Mouse (Mus musculus): ENCODE measurements around the gene Gm49387. TPM values are rescaled to one million over a fixed set of nuclear protein-coding genes. Genes with fewer than 3 reads are reported as not detected.

Gene Gm49387
- polyA plus RNA-seq, 1 experiment: not detected

DNA sequence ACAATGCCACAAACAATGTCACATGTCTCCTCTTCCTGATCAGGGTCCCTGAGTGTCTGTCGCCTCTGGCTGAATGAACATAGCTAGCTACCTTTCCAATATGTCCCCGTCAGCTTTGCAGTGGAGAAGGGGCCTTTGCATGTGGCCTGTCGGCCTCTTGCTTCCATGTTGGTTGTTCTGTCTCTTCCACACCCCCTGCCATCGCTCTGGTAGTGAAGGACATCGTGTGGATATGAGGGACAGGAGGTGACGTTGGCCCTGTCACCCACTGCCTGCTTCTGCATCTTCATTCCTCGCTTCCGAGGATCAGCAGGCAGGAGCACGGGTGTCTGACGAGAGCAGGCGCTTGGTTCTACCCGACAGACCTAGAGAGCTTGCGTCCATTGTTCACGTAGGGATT lies 14.7 kb upstream of the Gm49387 start:
- TF ChIP-seq GATA1 (IDR thresholded peaks at IDR 0.05; ENCODE audit: borderline replicate concordance, low read length) (no peak), FLI1 (IDR thresholded peaks at IDR 0.05; ENCODE audit: low read length) (no peak)
- Histone ChIP-seq H3K9me3 (peaks cover 2% of the 10 kb centered on the region; the same call in 1 of the 2 replicates), H3K4me1 (peaks cover 94% of the 10 kb centered on the region), H3K4me3 (replicated peaks) (no peak overlapping the region), H3K36me3 (replicated peaks; ENCODE audit: low read length) (peaks cover 41% of the 10 kb centered on the region), H3K27me3 (replicated peaks) (no peaks in the 10 kb centered on the region)

DNA sequence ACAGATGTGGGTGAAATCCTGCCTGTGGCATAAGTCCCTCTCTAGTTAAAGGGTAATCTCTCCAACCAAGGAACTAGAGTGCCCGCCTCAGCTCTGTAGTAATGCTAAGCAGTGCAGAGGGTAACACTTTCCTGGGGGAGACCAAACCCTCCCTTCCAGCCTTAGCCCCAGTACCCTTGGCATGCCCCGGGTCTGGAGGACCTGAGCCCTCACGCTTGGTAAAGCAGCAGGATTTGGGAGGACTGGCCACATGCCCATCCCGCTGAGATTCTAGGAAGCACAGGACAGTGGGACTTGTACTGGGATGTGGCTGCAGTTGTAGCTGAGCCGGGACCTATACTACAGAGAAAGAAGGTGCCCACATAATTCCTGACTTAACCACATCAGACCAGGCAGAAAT lies 14.1 kb upstream of the Gm49387 start:
- TF ChIP-seq GATA1 (IDR thresholded peaks at IDR 0.05; ENCODE audit: borderline replicate concordance, low read length) (no peak), FLI1 (IDR thresholded peaks at IDR 0.05; ENCODE audit: low read length) (no peak)
- H3K36me3 ChIP-seq (replicated peaks; ENCODE audit: low read length): peaks cover 42% of the 10 kb centered on the region
- peaks cover 3% of the 10 kb centered on the region; the same call in 1 of the 2 replicates for H3K9me3 ChIP-seq
- peaks cover 88% of the 10 kb centered on the region for H3K4me1 ChIP-seq
- H3K27me3 ChIP-seq (replicated peaks): no peaks in the 10 kb centered on the region
- H3K4me3 ChIP-seq (replicated peaks): no peak overlapping the region

GRCm38 (mm10) chr14:31653101-31653875 lies 12.6 kb upstream of the Gm49387 start:
- H3K36me3 ChIP-seq (replicated peaks; ENCODE audit: low read length): peaks cover 39% of the 10 kb centered on the region
- peaks cover 87% of the 10 kb centered on the region for H3K4me1 ChIP-seq
- no peaks in the 10 kb centered on the region for H3K27me3 ChIP-seq (replicated peaks)
- TF ChIP-seq GATA1 (IDR thresholded peaks at IDR 0.05; ENCODE audit: borderline replicate concordance, low read length): no peak
- no peak for TF ChIP-seq FLI1 (IDR thresholded peaks at IDR 0.05; ENCODE audit: low read length)
- H3K4me3 ChIP-seq (replicated peaks): peak overlapping the region; percentile 67
- peaks cover 3% of the 10 kb centered on the region; the same call in 1 of the 2 replicates for H3K9me3 ChIP-seq

GRCm38 (mm10) chr14:31652624-31653023 lies 11.9 kb upstream of the Gm49387 start:
- no peak overlapping the region for H3K4me3 ChIP-seq (replicated peaks)
- no peaks in the 10 kb centered on the region for H3K27me3 ChIP-seq (replicated peaks)
- TF ChIP-seq FLI1 (IDR thresholded peaks at IDR 0.05; ENCODE audit: low read length) (no peak), GATA1 (IDR thresholded peaks at IDR 0.05; ENCODE audit: borderline replicate concordance, low read length) (no peak)
- peaks cover 3% of the 10 kb centered on the region; the same call in 1 of the 2 replicates for H3K9me3 ChIP-seq
- peaks cover 85% of the 10 kb centered on the region for H3K4me1 ChIP-seq
- peaks cover 39% of the 10 kb centered on the region for H3K36me3 ChIP-seq (replicated peaks; ENCODE audit: low read length)

GRCm38 (mm10) chr14:31652106-31652505 lies 11.4 kb upstream of the Gm49387 start:
- H3K4me1 ChIP-seq: peaks cover 79% of the 10 kb centered on the region
- peaks cover 40% of the 10 kb centered on the region for H3K36me3 ChIP-seq (replicated peaks; ENCODE audit: low read length)
- H3K9me3 ChIP-seq: peaks cover 3% of the 10 kb centered on the region; the same call in 1 of the 2 replicates
- TF ChIP-seq GATA1 (IDR thresholded peaks at IDR 0.05; ENCODE audit: borderline replicate concordance, low read length): no peak
- TF ChIP-seq FLI1 (IDR thresholded peaks at IDR 0.05; ENCODE audit: low read length): no peak
- H3K27me3 ChIP-seq (replicated peaks): no peaks in the 10 kb centered on the region
- peak overlapping the region; percentile 7 for H3K4me3 ChIP-seq (replicated peaks)

- Histone ChIP-seq H3K4me3 (replicated peaks) (peak overlapping the region; percentile 43), H3K27me3 (replicated peaks) (no peaks in the 10 kb centered on the region), H3K9me3 (peaks cover 3% of the 10 kb centered on the region; the same call in 1 of the 2 replicates), H3K36me3 (replicated peaks; ENCODE audit: low read length) (peaks cover 45% of the 10 kb centered on the region), H3K4me1 (peaks cover 73% of the 10 kb centered on the region)
- no peak for TF ChIP-seq GATA1 (IDR thresholded peaks at IDR 0.05; ENCODE audit: borderline replicate concordance, low read length)
- TF ChIP-seq FLI1 (IDR thresholded peaks at IDR 0.05; ENCODE audit: low read length): no peak
These were observed 10.5 kb upstream of the Gm49387 start for GRCm38 (mm10) chr14:31651206-31651605.

DNA sequence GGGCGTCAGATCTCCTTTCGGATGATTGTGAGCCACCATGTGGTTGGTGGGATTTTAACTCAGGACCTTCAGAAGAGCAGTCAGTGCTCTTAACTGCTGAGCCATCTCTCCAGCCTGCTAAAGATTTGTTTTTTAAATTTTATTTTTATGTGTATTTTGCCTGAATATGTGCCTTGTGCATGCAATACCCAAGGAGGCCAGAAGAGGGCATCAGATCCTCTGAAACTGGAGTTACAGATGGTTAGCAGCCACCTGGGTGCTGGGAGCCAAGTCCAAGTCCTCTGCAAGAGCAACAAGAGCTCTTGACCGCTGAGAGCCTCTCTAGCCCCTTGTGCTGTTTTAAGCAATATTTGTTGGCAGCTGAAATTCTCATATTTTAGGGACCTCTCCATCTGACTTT lies 9.7 kb upstream of the Gm49387 start:
- Histone ChIP-seq H3K9me3 (peaks cover 3% of the 10 kb centered on the region; the same call in 1 of the 2 replicates), H3K4me3 (replicated peaks) (no peak overlapping the region), H3K27me3 (replicated peaks) (no peaks in the 10 kb centered on the region), H3K36me3 (replicated peaks; ENCODE audit: low read length) (peaks cover 52% of the 10 kb centered on the region), H3K4me1 (peaks cover 75% of the 10 kb centered on the region)
- TF ChIP-seq FLI1 (IDR thresholded peaks at IDR 0.05; ENCODE audit: low read length): no peak
- TF ChIP-seq GATA1 (IDR thresholded peaks at IDR 0.05; ENCODE audit: borderline replicate concordance, low read length): no peak

DNA sequence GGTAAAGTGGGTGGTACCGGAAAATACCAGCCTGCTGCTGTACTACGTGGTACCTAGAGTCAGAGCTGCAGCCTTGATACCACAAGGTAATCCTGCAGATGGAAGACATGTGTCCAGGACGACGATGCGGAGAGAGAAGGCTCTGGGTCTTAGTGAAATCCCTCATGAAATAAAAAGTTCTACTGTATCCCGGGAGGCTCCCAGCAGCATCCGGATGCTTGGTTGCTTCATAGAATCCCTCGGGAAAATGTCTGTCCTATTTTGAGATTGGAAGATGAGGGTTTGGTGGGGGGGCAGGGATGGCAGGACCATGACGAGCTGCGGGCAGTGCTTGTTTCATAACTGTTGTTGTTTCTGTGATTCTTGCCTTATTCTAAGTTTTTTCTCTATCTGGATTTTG lies 7.3 kb upstream of the Gm49387 start:
- peaks cover 3% of the 10 kb centered on the region; the same call in 1 of the 2 replicates for H3K9me3 ChIP-seq
- H3K4me1 ChIP-seq: peaks cover 64% of the 10 kb centered on the region
- H3K36me3 ChIP-seq (replicated peaks; ENCODE audit: low read length): peaks cover 41% of the 10 kb centered on the region
- H3K4me3 ChIP-seq (replicated peaks): no peak overlapping the region
- TF ChIP-seq FLI1 (IDR thresholded peaks at IDR 0.05; ENCODE audit: low read length) (no peak), GATA1 (IDR thresholded peaks at IDR 0.05; ENCODE audit: borderline replicate concordance, low read length) (no peak)
- no peaks in the 10 kb centered on the region for H3K27me3 ChIP-seq (replicated peaks)

DNA sequence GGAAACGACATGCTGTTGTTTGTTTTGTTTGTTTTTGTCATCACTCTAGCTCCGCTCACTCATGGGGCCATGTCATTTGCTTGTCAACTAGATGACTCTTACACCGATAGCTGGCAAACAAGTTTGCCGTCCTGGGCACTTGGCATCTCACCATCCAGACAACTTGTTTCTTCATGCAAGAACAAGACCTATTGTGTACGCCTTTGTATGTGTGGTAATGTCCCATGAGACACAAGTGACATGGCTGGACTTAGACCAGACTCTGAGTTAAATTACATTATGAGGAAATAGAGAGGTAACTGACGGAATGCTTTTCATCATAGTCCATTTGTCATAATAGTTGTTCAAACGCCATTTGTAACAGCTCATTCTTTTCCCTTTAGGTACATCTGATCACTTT lies 5.2 kb upstream of the Gm49387 start:
- Histone ChIP-seq H3K27me3 (replicated peaks) (no peaks in the 10 kb centered on the region), H3K36me3 (replicated peaks; ENCODE audit: low read length) (peaks cover 27% of the 10 kb centered on the region), H3K4me3 (replicated peaks) (no peak overlapping the region), H3K9me3 (peaks cover 3% of the 10 kb centered on the region; the same call in 1 of the 2 replicates), H3K4me1 (peaks cover 57% of the 10 kb centered on the region)
- no peak for TF ChIP-seq GATA1 (IDR thresholded peaks at IDR 0.05; ENCODE audit: borderline replicate concordance, low read length)
- TF ChIP-seq FLI1 (IDR thresholded peaks at IDR 0.05; ENCODE audit: low read length): no peak

GRCm38 (mm10) chr14:31644931-31645547 lies 4.4 kb upstream of the Gm49387 start:
- H3K27me3 ChIP-seq (replicated peaks): no peaks in the 10 kb centered on the region
- TF ChIP-seq GATA1 (IDR thresholded peaks at IDR 0.05; ENCODE audit: borderline replicate concordance, low read length) (no peak), FLI1 (IDR thresholded peaks at IDR 0.05; ENCODE audit: low read length) (no peak)
- H3K4me1 ChIP-seq: peaks cover 58% of the 10 kb centered on the region
- H3K9me3 ChIP-seq: no peaks in the 10 kb centered on the region
- H3K36me3 ChIP-seq (replicated peaks; ENCODE audit: low read length): peaks cover 20% of the 10 kb centered on the region
- no peak overlapping the region for H3K4me3 ChIP-seq (replicated peaks)

Data from megakaryocyte, embryonic 14.5 days (primary cell).